In genomic region chr4:59452503-59452933, GRCm38 (mm10) we compare ENCODE assay signal across 13 mouse cellular contexts. TPM values are rescaled to one million over a fixed set of nuclear protein-coding genes. Genes with fewer than 3 reads are reported as not detected.
DNase-seq lines count a peak whose midpoint lies in the region; ATAC-seq lines count a peak whose summit lies in the region.
"Had no signal": no experiment of that assay in that cellular context is flagged by ENCODE, and none has a peak within 500 bp of the region (broad histone marks: within the 10 kb centered on the region; RNA-seq: fewer than 3 reads in every experiment).

No protein-coding gene starts in this region.

- peak; percentile 44 for ATAC-seq in megakaryocyte progenitor cell, adult 5-6 weeks (replicated peaks; ENCODE audit: poor library complexity)
- ATAC-seq in CD4-positive, CD25-positive, alpha-beta regulatory T cell, adult 4 months: no peak
- ATAC-seq: midbrain, embryonic 16.5 days had no signal

- DNase-seq in kidney, adult 18-20 months: peak; percentile 22
- no peak for DNase-seq in kidney, postnatal 10 days
- peak; percentile 71 for DNase-seq in NIH3T3 (ENCODE audit: low read depth)
- peak; percentile 84 for DNase-seq in kidney, adult 9 months
- no peak for DNase-seq in ovary, postnatal 36 days (ENCODE audit: low spot score)
- DNase-seq in left cerebral cortex, adult 11 months (ENCODE audit: low spot score): no peak
- DNase-seq: B cell, adult 2 months; cerebellum, postnatal 14 days; lung, embryonic 14.5 days; thymus, adult 2 months had no signal

RNA-seq across cellular contexts. Expression of gene Susd1, which starts 14.1 kb away (rescaled TPM):
- total RNA-seq in megakaryocyte progenitor cell, adult 5-6 weeks (2015): 46.3 and 54.3 TPM in 2 replicates
- total RNA-seq in megakaryocyte progenitor cell, adult 5-6 weeks (2017): 92.2 and 105 TPM in 2 replicates
- 1 to 10 TPM in 1 of 2 experiments, under 1 TPM in 1; 0.99 to 3.2 TPM for polyA plus RNA-seq in CD4-positive, CD25-positive, alpha-beta regulatory T cell, adult 4 months (2017; shearing (Covaris generic))

Comparison
In these comparisons a context has a peak if more than half of its experiments do, and no peak if none do; other contexts are left out.
1. DNase-seq: peak in kidney, adult 18-20 months (single experiment), NIH3T3 (single experiment) and kidney, adult 9 months (single experiment); none in kidney, postnatal 10 days (single experiment), ovary, postnatal 36 days (single experiment) and left cerebral cortex, adult 11 months (single experiment).